Mouse (Mus musculus) spleen, adult 2 months (tissue): Measurements from ENCODE around the gene Far1. TPM values are rescaled to one million over a fixed set of nuclear protein-coding genes. Genes with fewer than 3 reads are reported as not detected.

Experiments used
- DNase-seq, 2 experiments: peaks; one replicate each; pipeline versions ENCODE4 v3.0.0 to v3.0.0-alpha.2; 2012 to 2021; ENCODE audit warnings: low spot score in 2 of 2, low read depth in 1 of 2
- H3K27ac ChIP-seq: fragments of 200-500 bp; 2 replicates; pipeline ENCODE4 v1.5.1; 2012; ENCODE audit warnings: low read length, inconsistent platforms; ENCODE audit not compliant: insufficient read depth
- H3K27me3 ChIP-seq: fragments of 200-500 bp; 2 replicates; pipeline ENCODE4 v1.6.1; 2012; ENCODE audit warnings: mild to moderate bottlenecking, moderate library complexity, low read length, inconsistent platforms; ENCODE audit not compliant: control insufficient read depth, insufficient read depth
- H3K36me3 ChIP-seq: fragments of 200-500 bp; 2 replicates; pipeline ENCODE4 v1.6.1; 2012; ENCODE audit warnings: mild to moderate bottlenecking, low read length, inconsistent platforms; ENCODE audit not compliant: control insufficient read depth, insufficient read depth
- H3K4me1 ChIP-seq: fragments of 200-500 bp; 2 replicates; pipeline ENCODE4 v1.6.1; 2011; ENCODE audit warnings: inconsistent platforms; ENCODE audit not compliant: control insufficient read depth, insufficient read depth, insufficient read length
- H3K4me3 ChIP-seq: fragments of 200-500 bp; 2 replicates; pipeline ENCODE4 v1.5.1; 2011; ENCODE audit warnings: mild to moderate bottlenecking, inconsistent platforms; ENCODE audit not compliant: insufficient read depth, insufficient read length; ENCODE audit errors: extremely low read depth
- CTCF ChIP-seq: fragments of 200-500 bp; IDR thresholded peaks from 2 replicates; pipeline ENCODE4 v1.5.1; 2011; ENCODE audit warnings: mild to moderate bottlenecking, inconsistent platforms; ENCODE audit not compliant: insufficient read depth, insufficient read length, insufficient replicate concordance; ENCODE audit errors: extremely low read depth
- POLR2A ChIP-seq: fragments of 200-500 bp; IDR thresholded peaks from 2 replicates; pipeline ENCODE4 v1.6.1; 2011; ENCODE audit warnings: low read depth, low read length, inconsistent platforms
- WGBS: fragments of 180-500 bp; shearing (Covaris S2); methylation state at CpG from one replicate; pipeline ENCODE4 v1.1.7; 2018; 5-methylcytosine and 5-hydroxymethylcytosine counted together
- polyA plus RNA-seq: library from polyadenylated mRNA; depleted of rRNA; stranded (reverse); fragments of >200 nt; gene quantifications from 2 replicates; pipeline ENCODE4 v1.2.3, GENCODE M21; 2012; rRNA removed

The Far1 gene
- polyA plus RNA-seq, 1 experiment, result 8.3 TPM

DNA sequence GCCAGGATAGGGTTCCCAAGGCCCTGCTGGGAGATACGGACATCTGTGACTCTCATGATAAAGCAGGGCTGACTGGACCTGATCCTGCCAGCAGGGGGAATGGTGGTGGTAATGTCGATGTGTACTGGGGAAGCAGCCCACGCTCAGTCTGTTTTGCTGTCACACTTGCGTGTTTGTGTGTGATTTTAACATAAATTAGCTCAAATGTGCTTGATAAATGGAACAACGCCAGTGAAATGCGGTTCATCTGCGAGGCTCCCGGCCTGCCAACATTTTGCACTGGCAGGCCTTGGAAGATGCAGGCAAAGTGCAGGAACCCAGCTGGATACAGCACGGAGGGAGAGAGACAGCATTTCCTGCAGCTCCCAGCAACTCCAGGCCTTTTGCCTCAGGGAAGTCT is 94.3 kb downstream of the Far1 start:
- no peak for TF ChIP-seq CTCF
- no peaks in the 10 kb centered on the region for H3K36me3 ChIP-seq
- H3K27ac ChIP-seq, result no peak overlapping the region
- no peaks in the 10 kb centered on the region for H3K27me3 ChIP-seq
- 79% methylated on average over 9 of the region's 9 CpGs for WGBS
- DNase-seq, result no peak
- no peak overlapping the region for H3K4me3 ChIP-seq
- H3K4me1 ChIP-seq, result no peaks in the 10 kb centered on the region

DNA sequence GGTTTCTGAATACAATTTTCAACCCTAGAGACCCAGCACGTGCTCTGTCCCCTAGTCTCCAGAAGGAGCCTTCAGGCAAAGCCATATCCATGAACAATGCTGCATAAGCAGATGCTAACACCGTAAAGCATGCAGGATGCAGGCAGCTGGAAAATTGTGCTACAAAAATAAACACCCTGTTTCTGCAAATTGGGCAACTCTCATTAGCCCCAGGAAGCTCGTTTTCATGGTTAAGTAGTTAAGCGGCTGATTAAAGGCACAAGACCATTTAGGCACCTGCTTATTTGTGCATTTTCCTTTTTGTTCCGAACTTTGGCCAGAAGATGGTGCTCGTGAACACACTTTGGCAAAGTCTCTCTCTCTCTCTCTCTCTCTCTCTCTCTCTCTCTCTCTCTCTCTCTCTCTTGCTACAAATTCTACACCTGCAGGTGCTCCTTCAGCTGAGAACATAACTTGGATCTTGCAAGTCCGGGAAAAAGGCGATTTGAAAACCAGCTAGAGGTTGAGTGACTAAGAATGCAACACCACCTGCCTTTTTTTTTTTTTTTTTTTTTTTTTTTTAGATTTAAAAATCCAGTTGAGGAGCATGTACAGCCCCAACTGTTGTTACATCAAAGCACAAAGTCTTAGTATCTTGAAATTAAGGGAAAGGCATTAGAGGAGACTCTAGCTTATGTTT is 95.5 kb downstream of the Far1 start:
- 19% methylated on average over 8 of the region's 8 CpGs for WGBS
- Histone ChIP-seq H3K36me3 (no peaks in the 10 kb centered on the region), H3K4me1 (no peaks in the 10 kb centered on the region), H3K4me3 (no peak overlapping the region), H3K27me3 (no peaks in the 10 kb centered on the region), H3K27ac (no peak overlapping the region)
- DNase-seq, result peak; percentile 27 to 55
- TF ChIP-seq CTCF, result no peak
- no peak for TF ChIP-seq POLR2A

- H3K27ac ChIP-seq, result peak overlapping the region; percentile 42
- no peaks in the 10 kb centered on the region for H3K27me3 ChIP-seq
- H3K4me3 ChIP-seq, result no peak overlapping the region
- no peak for TF ChIP-seq CTCF
- TF ChIP-seq POLR2A, result no peak
- H3K36me3 ChIP-seq, result no peaks in the 10 kb centered on the region
- no peak for DNase-seq
- WGBS, result 42% methylated on average over 4 of the region's 4 CpGs
- H3K4me1 ChIP-seq, result no peaks in the 10 kb centered on the region
These were observed 99.0 kb downstream of the Far1 start for GRCm38 (mm10) chr7:113612628-113613027.

- H3K36me3 ChIP-seq, result no peaks in the 10 kb centered on the region
- H3K27me3 ChIP-seq, result no peaks in the 10 kb centered on the region
- no peak for DNase-seq
- TF ChIP-seq POLR2A, result no peak
- no peak for TF ChIP-seq CTCF
- H3K4me3 ChIP-seq, result no peak overlapping the region
- H3K27ac ChIP-seq, result 0 out of 2 replicates have a peak overlapping the region, but pooled peaks have one; percentile 27
- WGBS, result 74% methylated on average over 10 of the region's 10 CpGs
- no peaks in the 10 kb centered on the region for H3K4me1 ChIP-seq
These were observed 100.7 kb downstream of the Far1 start for GRCm38 (mm10) chr7:113614198-113614927.

GRCm38 (mm10) chr7:113619166-113619565 is 105.5 kb downstream of the Far1 start:
- TF ChIP-seq CTCF, result no peak
- TF ChIP-seq POLR2A, result no peak
- DNase-seq, result no peak
- H3K27ac ChIP-seq, result no peak overlapping the region
- no peaks in the 10 kb centered on the region for H3K4me1 ChIP-seq
- WGBS, result 88% methylated on average over 2 of the region's 2 CpGs
- no peak overlapping the region for H3K4me3 ChIP-seq
- no peaks in the 10 kb centered on the region for H3K27me3 ChIP-seq
- no peaks in the 10 kb centered on the region for H3K36me3 ChIP-seq

GRCm38 (mm10) chr7:113619768-113620167 is 106.1 kb downstream of the Far1 start:
- H3K27ac ChIP-seq, result no peak overlapping the region
- TF ChIP-seq POLR2A, result no peak
- no peak for TF ChIP-seq CTCF

More at GRCm38 (mm10) chr7:113619768-113620167, 106.1 kb downstream of the Far1 start:
- DNase-seq, result no peak
- Histone ChIP-seq H3K27me3 (no peaks in the 10 kb centered on the region), H3K36me3 (no peaks in the 10 kb centered on the region), H3K4me3 (no peak overlapping the region), H3K4me1 (no peaks in the 10 kb centered on the region)
- 91% methylated on average over 9 of the region's 9 CpGs for WGBS

Other genes with a start within 250 kb of the Far1 start
- 7.9 and 8.2 TPM in 2 replicates for gene Btbd10, start 144.4 kb upstream of the Far1 start, polyA plus RNA-seq
- gene Pth, start 125.3 kb upstream of the Far1 start, polyA plus RNA-seq, result not detected in 2 replicates